ENCODE assay signal across 8 mouse cellular contexts in genomic region chr2:102166550-102167325, GRCm38 (mm10). TPM values are rescaled to one million over a fixed set of nuclear protein-coding genes. Genes with fewer than 3 reads are reported as not detected.
DNase-seq lines count a peak whose midpoint lies in the region; ATAC-seq lines count a peak whose summit lies in the region.

No protein-coding gene starts in this region.

- H3K27me3 ChIP-seq in heart, embryonic 16.5 days (ENCODE audit: control insufficient read depth, insufficient read depth, low read length) = no peaks in the 10 kb centered on the region

- H3K4me3 ChIP-seq in heart, embryonic 16.5 days (ENCODE audit: low read length) = no peak overlapping the region

- ATAC-seq in common myeloid progenitor, adult 5-6 weeks (replicated peaks; ENCODE audit: low read depth, poor library complexity, severe bottlenecking) = peak; percentile 30; the same call in 1 of the 2 replicates
- peak; percentile 58 for ATAC-seq in heart, embryonic 16.5 days (replicated peaks; ENCODE audit: extremely low read depth, insufficient read depth, low FRiP score)

- no peaks in the 10 kb centered on the region for H3K9me3 ChIP-seq in heart, embryonic 16.5 days (replicated peaks; ENCODE audit: control insufficient read depth, low read length)

- intact Hi-C loops in gastrocnemius, postnatal 14 days (cut with DNase I; ENCODE audit: low total_unique reads) = no loop called here

- H3K4me1 ChIP-seq in heart, embryonic 16.5 days (ENCODE audit: control insufficient read depth, insufficient read depth, low read length) = peaks cover 6% of the 10 kb centered on the region

- WGBS in heart, embryonic 16.5 days = 33% methylated on average over 15 of the region's 15 CpGs

- H3K4me2 ChIP-seq in heart, embryonic 16.5 days (ENCODE audit: low read depth, low read length) = peak overlapping the region; percentile 25; the same call in 1 of the 2 replicates

- H3K27ac ChIP-seq in heart, embryonic 16.5 days (ENCODE audit: low read length) = no peak overlapping the region

- peak; percentile 31 for DNase-seq in gastrocnemius, postnatal 14 days
- DNase-seq in gastrocnemius, adult 18-20 months (ENCODE audit: low spot score) = no peak
- DNase-seq in kidney, postnatal 36 days = peak; percentile 37 to 53
- DNase-seq in retina, postnatal 1 day = peak; percentile 29
- no peak for DNase-seq in frontal cortex, postnatal 25 days (ENCODE audit: low spot score in 2 of 2)
- DNase-seq in layer of hippocampus, adult 9-11 months = no peak

- no peaks in the 10 kb centered on the region for H3K36me3 ChIP-seq in heart, embryonic 16.5 days (ENCODE audit: control insufficient read depth, insufficient read depth)

- H3K9ac ChIP-seq in heart, embryonic 16.5 days (ENCODE audit: low read length) = no peak overlapping the region

RNA-seq across cellular contexts. Expression of gene Ldlrad3, which starts 19.4 kb away (rescaled TPM):
- 1 to 10 TPM; 7.3 to 8.8 TPM for total RNA-seq in gastrocnemius, postnatal 14 days (2021)
- 1 to 10 TPM; 2.9 to 4.9 TPM for total RNA-seq in gastrocnemius, adult 18-20 months (2021)
- total RNA-seq in common myeloid progenitor, adult 5-6 weeks (2017) = 9.2 and 12.0 TPM in 2 replicates
- 13.5 and 15.0 TPM in 2 replicates for polyA plus RNA-seq in heart, embryonic 16.5 days (2015; fragmentation: Nextera tagmentation; extraction: Ambion mirVana)

Comparison
In these comparisons a context has a peak if more than half of its experiments do, and no peak if none do; other contexts are left out.
1. DNase-seq: peak in gastrocnemius, postnatal 14 days (single experiment), kidney, postnatal 36 days (2 of 2) and retina, postnatal 1 day (single experiment); none in gastrocnemius, adult 18-20 months (single experiment), frontal cortex, postnatal 25 days (0 of 2) and layer of hippocampus, adult 9-11 months (single experiment).